Mouse (Mus musculus): Measurements from ENCODE around the gene Pelo. TPM values are rescaled to one million over a fixed set of nuclear protein-coding genes. Genes with fewer than 3 reads are reported as not detected.

Gene Pelo
- polyA plus RNA-seq, 1 experiment from 2014 or later = 8.4 TPM

DNA sequence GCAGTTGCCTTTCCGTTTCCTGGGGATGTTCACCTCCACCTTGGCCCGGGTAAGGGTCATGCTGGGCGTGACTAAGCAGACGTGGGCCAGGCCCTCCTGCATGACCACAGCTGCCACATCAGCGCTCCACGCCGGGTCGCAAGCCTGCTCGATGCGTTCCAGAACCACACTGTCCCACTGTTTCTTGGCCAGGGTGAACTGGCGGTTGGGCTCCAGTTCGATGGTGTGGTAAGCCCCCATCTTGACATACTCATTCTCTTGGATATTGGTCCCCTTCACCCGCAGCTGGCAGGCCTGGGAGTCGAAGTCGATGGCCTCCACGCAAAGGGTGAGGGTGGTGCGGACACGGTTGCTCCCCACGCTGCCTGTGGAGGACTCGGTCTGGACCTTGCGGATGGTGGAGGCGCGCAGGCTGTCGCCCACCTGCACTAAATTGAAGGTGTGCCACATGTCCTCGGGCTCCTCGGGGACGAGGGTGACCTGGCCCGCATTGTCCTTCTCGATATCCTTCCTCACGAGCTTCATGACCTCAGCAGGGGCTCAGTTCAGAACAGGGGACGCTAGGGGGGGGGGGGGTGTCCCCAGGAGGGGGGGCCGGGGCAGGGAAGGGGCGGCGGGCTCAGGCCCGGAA, 476 bp downstream of the Pelo start:
- H3K4me3 ChIP-seq (replicated peaks; ENCODE audit: low read depth, low read length) = peak overlapping the region; percentile 59
- H3K4me2 ChIP-seq (ENCODE audit: low read length) = peak overlapping the region; percentile 98
- H3K9me3 ChIP-seq (replicated peaks; ENCODE audit: low read length) = no peaks in the 10 kb centered on the region
- no peak for DNase-seq (ENCODE audit: low spot score)
- 4% methylated on average over 34 of the region's 35 CpGs for WGBS
- peak; percentile 49 for ATAC-seq (replicated peaks; ENCODE audit: low FRiP score, low read depth)
- peaks cover 2% of the 10 kb centered on the region; the same call in 1 of the 2 replicates for H3K36me3 ChIP-seq (ENCODE audit: insufficient read depth, low read length)
- H3K27me3 ChIP-seq (ENCODE audit: insufficient read depth, low read length) = no peaks in the 10 kb centered on the region
- no peak for TF ChIP-seq CTCF (IDR thresholded peaks at IDR 0.05; ENCODE audit: low read depth)
- peak overlapping the region; percentile 76 for H3K9ac ChIP-seq (ENCODE audit: low read depth, low read length)
- peaks cover 9% of the 10 kb centered on the region for H3K4me1 ChIP-seq (replicated peaks; ENCODE audit: insufficient read depth, low read length)
- H3K27ac ChIP-seq = peak overlapping the region; percentile 92

GRCm38 (mm10) chr13:115089020-115089394, 979 bp downstream of the Pelo start:
- Histone ChIP-seq H3K27me3 (ENCODE audit: insufficient read depth, low read length) (no peaks in the 10 kb centered on the region), H3K36me3 (ENCODE audit: insufficient read depth, low read length) (peaks cover 2% of the 10 kb centered on the region; the same call in 1 of the 2 replicates), H3K9ac (ENCODE audit: low read depth, low read length) (peak overlapping the region; percentile 76), H3K4me2 (ENCODE audit: low read length) (peak overlapping the region; percentile 98), H3K27ac (peak overlapping the region; percentile 92), H3K9me3 (replicated peaks; ENCODE audit: low read length) (no peaks in the 10 kb centered on the region), H3K4me1 (replicated peaks; ENCODE audit: insufficient read depth, low read length) (peaks cover 9% of the 10 kb centered on the region), H3K4me3 (replicated peaks; ENCODE audit: low read depth, low read length) (peak overlapping the region; percentile 59)
- no peak for DNase-seq (ENCODE audit: low spot score)
- no peak for ATAC-seq (replicated peaks; ENCODE audit: low FRiP score, low read depth)
- TF ChIP-seq CTCF (IDR thresholded peaks at IDR 0.05; ENCODE audit: low read depth) = no peak
- 35% methylated on average over 11 of the region's 11 CpGs for WGBS

GRCm38 (mm10) chr13:115085974-115086373, 4.0 kb downstream of the Pelo start:
- H3K4me3 ChIP-seq (replicated peaks; ENCODE audit: low read depth, low read length) = no peak overlapping the region
- H3K9ac ChIP-seq (ENCODE audit: low read depth, low read length) = no peak overlapping the region
- H3K4me1 ChIP-seq (replicated peaks; ENCODE audit: insufficient read depth, low read length) = peaks cover 7% of the 10 kb centered on the region
- ATAC-seq (replicated peaks; ENCODE audit: low FRiP score, low read depth) (no peak), DNase-seq (ENCODE audit: low spot score) (no peak)
- H3K27ac ChIP-seq = no peak overlapping the region
- no peaks in the 10 kb centered on the region for H3K27me3 ChIP-seq (ENCODE audit: insufficient read depth, low read length)
- H3K4me2 ChIP-seq (ENCODE audit: low read length) = no peak overlapping the region
- H3K36me3 ChIP-seq (ENCODE audit: insufficient read depth, low read length) = peaks cover 2% of the 10 kb centered on the region; the same call in 1 of the 2 replicates
- TF ChIP-seq CTCF (IDR thresholded peaks at IDR 0.05; ENCODE audit: low read depth) = no peak
- H3K9me3 ChIP-seq (replicated peaks; ENCODE audit: low read length) = no peaks in the 10 kb centered on the region
- 77% methylated on average over 6 of the region's 6 CpGs for WGBS

DNA sequence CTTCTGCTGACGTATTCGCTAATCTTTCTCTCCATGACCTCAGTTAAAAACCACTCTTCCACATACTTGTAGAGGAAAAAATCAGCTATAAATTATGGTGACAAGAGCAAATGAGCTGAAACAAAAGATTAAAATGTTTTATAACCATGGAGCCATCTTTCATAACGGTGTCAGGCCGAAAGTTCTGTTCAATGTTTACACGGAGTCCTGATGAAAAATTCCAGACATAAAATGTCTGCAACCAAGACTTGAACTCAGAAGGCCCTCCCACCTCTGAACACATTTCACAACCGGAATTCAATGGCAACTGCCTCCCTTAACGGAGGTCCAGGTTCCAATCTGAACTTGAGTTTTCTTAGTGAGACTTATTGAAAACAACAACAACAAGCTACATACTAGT, 7.6 kb downstream of the Pelo start:
- Histone ChIP-seq H3K27ac (no peak overlapping the region), H3K9ac (ENCODE audit: low read depth, low read length) (no peak overlapping the region), H3K27me3 (ENCODE audit: insufficient read depth, low read length) (no peaks in the 10 kb centered on the region), H3K36me3 (ENCODE audit: insufficient read depth, low read length) (no peaks in the 10 kb centered on the region; the same call in 1 of the 2 replicates), H3K9me3 (replicated peaks; ENCODE audit: low read length) (no peaks in the 10 kb centered on the region), H3K4me2 (ENCODE audit: low read length) (no peak overlapping the region), H3K4me1 (replicated peaks; ENCODE audit: insufficient read depth, low read length) (no peaks in the 10 kb centered on the region; the same call in 1 of the 2 replicates), H3K4me3 (replicated peaks; ENCODE audit: low read depth, low read length) (no peak overlapping the region)
- WGBS = 47% methylated on average over 7 of the region's 7 CpGs
- no peak for TF ChIP-seq CTCF (IDR thresholded peaks at IDR 0.05; ENCODE audit: low read depth)
- ATAC-seq (replicated peaks; ENCODE audit: low FRiP score, low read depth) (no peak), DNase-seq (ENCODE audit: low spot score) (peak; percentile 82)

- Histone ChIP-seq H3K4me3 (replicated peaks; ENCODE audit: low read depth, low read length) (no peak overlapping the region), H3K4me2 (ENCODE audit: low read length) (no peak overlapping the region), H3K4me1 (replicated peaks; ENCODE audit: insufficient read depth, low read length) (no peaks in the 10 kb centered on the region; the same call in 1 of the 2 replicates), H3K27me3 (ENCODE audit: insufficient read depth, low read length) (no peaks in the 10 kb centered on the region), H3K36me3 (ENCODE audit: insufficient read depth, low read length) (no peaks in the 10 kb centered on the region), H3K9me3 (replicated peaks; ENCODE audit: low read length) (no peaks in the 10 kb centered on the region), H3K9ac (ENCODE audit: low read depth, low read length) (no peak overlapping the region), H3K27ac (no peak overlapping the region)
- no peak for TF ChIP-seq CTCF (IDR thresholded peaks at IDR 0.05; ENCODE audit: low read depth)
- WGBS = 88% methylated on average over 3 of the region's 3 CpGs
- ATAC-seq (replicated peaks; ENCODE audit: low FRiP score, low read depth) = no peak
- no peak for DNase-seq (ENCODE audit: low spot score)
Measured at GRCm38 (mm10) chr13:115079996-115080585, 9.9 kb downstream of the Pelo start.

- no peak overlapping the region for H3K4me2 ChIP-seq (ENCODE audit: low read length)
- no peak overlapping the region for H3K4me3 ChIP-seq (replicated peaks; ENCODE audit: low read depth, low read length)
- TF ChIP-seq CTCF (IDR thresholded peaks at IDR 0.05; ENCODE audit: low read depth) = no peak
- no peak for DNase-seq (ENCODE audit: low spot score)
- no peak overlapping the region for H3K9ac ChIP-seq (ENCODE audit: low read depth, low read length)
- no peaks in the 10 kb centered on the region for H3K27me3 ChIP-seq (ENCODE audit: insufficient read depth, low read length)
- no peaks in the 10 kb centered on the region for H3K9me3 ChIP-seq (replicated peaks; ENCODE audit: low read length)
- no peak overlapping the region for H3K27ac ChIP-seq
- no peak for ATAC-seq (replicated peaks; ENCODE audit: low FRiP score, low read depth)
- H3K36me3 ChIP-seq (ENCODE audit: insufficient read depth, low read length) = no peaks in the 10 kb centered on the region
- 88% methylated on average over 6 of the region's 6 CpGs for WGBS
- no peaks in the 10 kb centered on the region; the same call in 1 of the 2 replicates for H3K4me1 ChIP-seq (replicated peaks; ENCODE audit: insufficient read depth, low read length)
Measured at GRCm38 (mm10) chr13:115078997-115079685, 10.8 kb downstream of the Pelo start.

Measured in kidney, postnatal 0 days (tissue).